Mouse (Mus musculus) lung, postnatal 0 days (tissue): ENCODE measurements at regions not wholly inside any gene's neighbourhood (a gene's known extent, or its start where the extent isn't known, plus 50 kb on each side); places are given as distances from the start of the nearest gene placed in this dataset.

Experiments
- CTCF ChIP-seq: IDR thresholded peaks from 2 replicates; pipeline ENCODE4 v1.5.1; 2016; ENCODE audit warnings: antibody characterized with exemption, mild to moderate bottlenecking
- EP300 ChIP-seq: IDR thresholded peaks from 2 replicates; pipeline ENCODE4 v1.6.1; 2016; ENCODE audit warnings: antibody characterized with exemption, mild to moderate bottlenecking, control low read depth

- TF ChIP-seq EP300 (no peak), CTCF (no peak)
These were observed 925.0 kb upstream of the Gm7489 start for GRCm38 (mm10) chr15:52959711-52960110.
